Comparison of ENCODE assay signal across 30 mouse cellular contexts in genomic region chr10:128598476-128598875, GRCm38 (mm10). TPM values are rescaled to one million over a fixed set of nuclear protein-coding genes. Genes with fewer than 3 reads are reported as not detected.
"Had no signal": no experiment of that assay in that cellular context is flagged by ENCODE, and none has a peak within 500 bp of the region (broad histone marks: within the 10 kb centered on the region; RNA-seq: fewer than 3 reads in every experiment).

No protein-coding gene starts in this region.

- DNase-seq: cerebellum, adult 18-20 months; cerebellum, adult 2 months; cerebellum, adult 8-10 months; cerebellum, adult 9-10 months; cerebellum, adult 9-11 months; cerebellum, postnatal 10 days; cerebellum, postnatal 14 days; cerebellum, postnatal 25 days; cerebellum, postnatal 36 days; embryo, embryonic 11 days; forebrain, postnatal 0 days; gastrocnemius, adult 2 months; gastrocnemius, postnatal 10 days; gastrocnemius, postnatal 14 days; gastrocnemius, postnatal 25 days; gastrocnemius, postnatal 36 days; heart, adult 11 months; heart, adult 18-20 months had no signal

- H3K4me1 ChIP-seq: embryonic facial prominence, embryonic 10.5 days; embryonic facial prominence, embryonic 12.5 days; embryonic facial prominence, embryonic 13.5 days; embryonic facial prominence, embryonic 15.5 days; forebrain, embryonic 10.5 days; forebrain, embryonic 12.5 days; forebrain, embryonic 13.5 days; forebrain, embryonic 15.5 days had no signal

- H3K4me3 ChIP-seq: embryonic facial prominence, embryonic 10.5 days; embryonic facial prominence, embryonic 12.5 days; embryonic facial prominence, embryonic 13.5 days; embryonic facial prominence, embryonic 15.5 days; erythroblast, embryonic 14.5 days; forebrain, embryonic 10.5 days; forebrain, embryonic 12.5 days; forebrain, embryonic 13.5 days; forebrain, embryonic 15.5 days; gastrocnemius, adult 2 months had no signal

- H3K4me2 ChIP-seq: embryonic facial prominence, embryonic 12.5 days; embryonic facial prominence, embryonic 13.5 days; embryonic facial prominence, embryonic 15.5 days; forebrain, embryonic 12.5 days; forebrain, embryonic 13.5 days; forebrain, embryonic 15.5 days had no signal

- H3K27ac ChIP-seq: embryonic facial prominence, embryonic 10.5 days; embryonic facial prominence, embryonic 12.5 days; embryonic facial prominence, embryonic 13.5 days; embryonic facial prominence, embryonic 15.5 days; forebrain, embryonic 10.5 days; forebrain, embryonic 12.5 days; forebrain, embryonic 13.5 days; forebrain, embryonic 15.5 days; gastrocnemius, adult 2 months had no signal

- ATAC-seq: forebrain, embryonic 13.5 days; forebrain, embryonic 14.5 days; forebrain, embryonic 15.5 days; forebrain, embryonic 16.5 days; forebrain, postnatal 0 days had no signal

- H3K27me3 ChIP-seq: embryonic facial prominence, embryonic 12.5 days; embryonic facial prominence, embryonic 13.5 days; embryonic facial prominence, embryonic 15.5 days; forebrain, embryonic 13.5 days; forebrain, embryonic 15.5 days had no signal

- H3K9me3 ChIP-seq: embryonic facial prominence, embryonic 10.5 days; embryonic facial prominence, embryonic 12.5 days; embryonic facial prominence, embryonic 13.5 days; embryonic facial prominence, embryonic 15.5 days; forebrain, embryonic 10.5 days; forebrain, embryonic 12.5 days; forebrain, embryonic 13.5 days; forebrain, embryonic 15.5 days had no signal

- H3K36me3 ChIP-seq: embryonic facial prominence, embryonic 10.5 days; embryonic facial prominence, embryonic 12.5 days; embryonic facial prominence, embryonic 13.5 days; embryonic facial prominence, embryonic 15.5 days; forebrain, embryonic 10.5 days; forebrain, embryonic 12.5 days; forebrain, embryonic 15.5 days had no signal

- H3K9ac ChIP-seq: embryonic facial prominence, embryonic 12.5 days; embryonic facial prominence, embryonic 13.5 days; embryonic facial prominence, embryonic 15.5 days; forebrain, embryonic 12.5 days; forebrain, embryonic 13.5 days; forebrain, embryonic 15.5 days; forebrain, postnatal 0 days had no signal

RNA-seq across cellular contexts. Expression of gene Ikzf4, which starts 47.3 kb away (rescaled TPM):
- total RNA-seq: common myeloid progenitor, adult 5-6 weeks had no signal
